Mouse (Mus musculus) hindlimb bud, embryonic 11.5 days (tissue): ENCODE results near the gene Zfp383.
"Not testable (repeated sequence)": the region's sequence is repeated elsewhere in the genome, so short reads cannot be mapped to it uniquely, and the experiment has no call there.

ENCODE experiments used
- DNase-seq: peaks from one replicate; pipeline ENCODE4 v3.0.0-alpha.2; 2012; ENCODE audit warnings: low read depth, low spot score; ENCODE audit errors: extremely low spot score

Zfp383 gene

DNA sequence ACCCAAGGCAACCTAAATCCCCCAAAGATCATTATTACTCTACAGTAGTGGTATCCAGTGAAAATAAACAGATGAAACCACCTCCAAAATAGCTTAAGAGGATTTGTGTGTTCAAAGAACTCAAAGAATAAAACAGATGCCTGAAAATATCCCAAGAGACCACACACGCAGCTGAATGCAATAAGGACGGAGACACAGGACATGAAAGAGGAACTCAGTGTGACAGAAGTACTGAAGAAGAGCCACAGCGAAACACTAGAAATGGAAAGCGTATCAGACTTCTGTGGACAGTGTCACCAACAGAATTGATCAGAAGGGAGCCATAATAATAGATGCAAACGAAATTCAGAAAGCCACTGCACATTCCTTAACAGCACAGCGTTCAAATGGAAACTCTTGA, 30.8 kb downstream of the Zfp383 start:
- no peak for DNase-seq

GRCm38 (mm10) chr7:29941027-29941426, 33.0 kb downstream of the Zfp383 start:
- DNase-seq: no peak

DNA sequence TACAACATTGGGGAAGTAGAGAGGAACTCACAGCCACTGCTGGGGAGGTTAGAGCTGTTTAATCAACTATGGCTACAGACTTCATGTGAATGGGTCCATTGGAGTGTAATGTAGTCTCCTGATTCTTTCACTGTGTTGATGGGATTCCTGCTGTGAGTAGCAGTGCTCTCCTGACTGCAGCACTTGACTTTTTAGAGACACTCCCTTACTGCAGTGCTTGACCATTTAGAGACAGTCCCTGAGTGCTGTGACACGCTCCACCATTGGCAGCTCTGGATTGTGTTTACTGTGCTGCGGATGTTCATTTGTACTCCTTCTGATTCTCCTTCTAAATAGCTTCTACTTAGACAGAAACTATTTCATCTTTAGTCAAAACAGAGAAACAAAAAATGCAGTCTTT, 34.7 kb downstream of the Zfp383 start:
- DNase-seq: no peak

DNA sequence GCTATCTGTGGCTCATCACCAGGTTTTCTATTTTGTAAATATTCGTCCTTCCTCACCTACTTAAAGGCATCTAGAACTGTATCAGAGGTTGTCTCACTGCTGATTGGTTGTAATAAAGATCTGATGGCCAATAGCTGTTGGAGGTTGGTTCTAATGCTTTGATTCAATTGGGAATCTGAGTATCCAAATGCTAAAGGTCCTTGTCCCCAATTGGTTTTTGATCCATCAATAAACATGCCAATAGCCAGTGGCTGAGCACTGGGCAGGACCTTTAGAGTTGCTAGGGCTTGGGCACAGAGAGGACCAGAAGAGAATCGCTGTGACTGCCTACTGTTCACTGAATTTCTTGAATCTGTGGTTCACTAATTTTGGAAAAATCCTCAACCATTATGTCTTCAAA, 35.7 kb downstream of the Zfp383 start:
- no peak for DNase-seq

- no peak for DNase-seq
Measured at GRCm38 (mm10) chr7:29944201-29944600, 36.2 kb downstream of the Zfp383 start.

GRCm38 (mm10) chr7:29953086-29953485, 45.1 kb downstream of the Zfp383 start:
- DNase-seq: no peak

DNA sequence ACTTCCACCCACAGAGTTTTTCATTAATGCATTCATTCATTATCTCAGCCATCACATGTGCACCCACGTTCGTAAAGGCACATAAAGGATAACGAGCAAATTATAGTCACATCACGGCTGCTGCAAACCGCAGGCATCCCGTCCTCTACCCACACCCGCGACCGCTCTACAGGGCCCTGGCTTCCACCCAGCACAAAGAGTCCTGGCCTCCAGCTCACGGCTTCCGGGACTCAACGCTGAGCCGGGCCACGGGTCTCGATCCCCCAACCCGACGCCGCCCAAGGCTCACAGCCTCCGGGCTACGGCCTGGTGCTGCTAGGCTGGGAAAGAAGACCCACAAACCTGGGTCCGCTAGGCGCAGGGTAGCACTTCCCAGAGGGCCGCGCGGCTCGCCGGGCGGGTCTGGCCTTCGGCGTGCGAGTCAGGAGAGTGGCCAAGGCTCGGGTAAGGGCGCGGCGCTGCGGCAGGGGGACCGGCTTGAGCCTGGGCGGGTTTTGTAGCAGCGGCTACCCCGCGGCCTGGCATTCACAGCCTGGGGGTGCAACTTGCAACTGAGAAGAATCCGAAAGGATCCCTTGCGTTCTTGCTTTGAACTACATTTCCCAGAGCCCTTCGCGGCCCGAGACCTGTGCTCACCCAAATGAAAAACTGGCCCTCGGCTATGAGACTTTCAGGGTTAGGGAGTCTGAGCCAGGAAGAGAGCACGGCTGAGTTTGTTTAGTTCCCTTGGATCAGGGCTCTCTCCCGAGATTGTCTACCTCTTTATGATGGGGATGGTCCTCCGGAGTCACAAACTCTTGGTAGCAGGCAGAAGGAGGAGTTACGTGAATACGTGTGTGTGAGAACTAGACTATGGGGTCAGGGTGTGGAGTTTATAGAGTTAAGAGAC, 45.7 kb downstream of the Zfp383 start, which contains the start of gene Zfp74:
Zfp74 (minus strand) TSS at position 577 of the 889 bp plus-strand sequence.
- DNase-seq: peak; percentile 60

- DNase-seq: peak; percentile 22
Measured at GRCm38 (mm10) chr7:29954731-29955130, 46.7 kb downstream of the Zfp383 start.

DNA sequence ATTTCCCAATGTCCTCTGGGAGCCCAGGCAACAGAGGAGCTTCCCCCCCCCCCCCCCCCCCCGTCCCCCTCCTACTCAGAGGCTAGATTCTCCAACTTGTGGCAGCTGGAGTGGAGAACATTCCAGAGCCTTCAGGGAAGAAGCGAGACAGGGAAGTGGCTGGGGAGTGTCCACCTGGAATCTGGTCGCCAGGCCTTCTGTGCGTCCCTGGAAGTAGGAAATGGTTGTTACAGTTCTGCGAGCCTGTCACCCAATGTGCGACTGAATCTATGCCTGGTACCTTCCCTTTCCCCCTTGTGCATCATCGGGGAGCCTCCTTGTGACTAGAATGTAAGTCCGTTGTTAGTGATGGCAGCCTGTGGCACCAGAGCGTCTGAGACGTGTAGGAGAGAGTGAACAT, 48.2 kb downstream of the Zfp383 start:
- no peak for DNase-seq

- DNase-seq: no peak
Measured at GRCm38 (mm10) chr7:29958125-29958724, 50.2 kb downstream of the Zfp383 start.

GRCm38 (mm10) chr7:29959004-29959403, 51.0 kb downstream of the Zfp383 start:
- DNase-seq: no peak

- not testable (repeated sequence) for DNase-seq
Measured at GRCm38 (mm10) chr7:29965115-29965810, 57.2 kb downstream of the Zfp383 start.
